Mouse (Mus musculus): ENCODE data around the gene Rasa4.
"Not testable (repeated sequence)": the region's sequence is repeated elsewhere in the genome, so short reads cannot be mapped to it uniquely, and the experiment has no call there.

Gene Rasa4

DNA sequence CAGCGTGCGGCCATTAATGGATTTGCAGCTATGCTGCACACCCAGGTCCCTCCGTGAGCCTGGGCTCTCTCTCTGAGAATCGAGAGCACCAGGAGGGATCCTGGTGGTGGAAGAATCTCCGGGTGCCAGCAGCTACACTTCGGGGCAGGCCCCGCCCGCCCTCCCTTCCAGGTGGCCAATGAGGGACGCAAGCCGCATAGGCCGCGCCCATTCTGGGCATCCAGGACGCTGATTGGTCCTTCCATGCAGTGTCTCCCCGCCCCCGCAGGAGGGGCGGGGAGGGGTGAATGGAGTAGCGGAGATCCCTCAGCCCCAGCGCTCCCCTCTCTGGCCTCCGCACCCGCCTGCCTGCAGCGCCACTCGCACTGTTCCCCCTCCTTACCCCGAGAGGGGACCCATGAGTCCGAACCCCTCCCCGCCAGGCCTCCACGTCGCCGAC, at the start of gene Rasa4:
Gene Rasa4 (plus strand): TSS at position 248 of the 439 bp plus-strand sequence.
- peak; percentile 95 for DNase-seq (ENCODE audit: low spot score)

DNA sequence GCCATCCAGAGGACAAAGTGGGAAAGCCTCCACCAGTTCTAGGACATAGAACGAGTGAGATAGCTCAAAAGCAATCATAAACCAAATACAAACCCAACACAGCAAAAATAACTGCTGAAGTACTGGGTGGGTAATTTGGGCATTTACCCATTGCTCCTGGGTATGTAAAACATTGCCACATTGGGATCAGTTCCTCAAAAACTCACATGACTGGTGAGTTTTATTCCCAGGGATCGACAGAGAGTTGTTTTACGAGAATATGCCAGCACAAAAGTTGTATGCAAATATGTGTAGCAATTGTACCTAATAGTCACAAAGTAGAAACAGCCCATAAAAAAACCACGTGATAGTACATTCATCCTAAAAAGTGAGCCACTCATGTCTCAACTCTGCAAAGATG, 48.8 kb upstream of the Rasa4 start:
- no peak for DNase-seq (ENCODE audit: low spot score)

DNA sequence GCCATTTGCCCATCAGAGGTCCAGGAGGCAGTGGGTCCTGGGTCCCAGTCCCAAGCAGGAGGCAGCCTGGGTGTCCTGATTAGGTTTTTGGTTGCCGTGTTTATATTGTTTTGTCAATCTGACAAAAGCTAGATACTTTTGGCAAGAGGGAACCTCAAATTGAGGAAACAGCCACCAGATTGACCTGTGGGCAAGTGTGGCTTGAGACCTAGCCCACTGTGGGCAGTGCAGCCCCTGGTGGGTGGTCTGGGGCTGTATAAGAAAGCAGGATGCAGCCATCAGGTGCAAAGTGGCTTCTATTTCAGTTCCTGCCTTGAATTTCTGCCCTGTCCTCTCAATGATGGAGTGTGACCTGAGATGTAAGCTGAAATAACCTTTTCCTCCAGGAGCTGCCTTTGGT, 48.4 kb upstream of the Rasa4 start:
- no peak for DNase-seq (ENCODE audit: low spot score)

DNA sequence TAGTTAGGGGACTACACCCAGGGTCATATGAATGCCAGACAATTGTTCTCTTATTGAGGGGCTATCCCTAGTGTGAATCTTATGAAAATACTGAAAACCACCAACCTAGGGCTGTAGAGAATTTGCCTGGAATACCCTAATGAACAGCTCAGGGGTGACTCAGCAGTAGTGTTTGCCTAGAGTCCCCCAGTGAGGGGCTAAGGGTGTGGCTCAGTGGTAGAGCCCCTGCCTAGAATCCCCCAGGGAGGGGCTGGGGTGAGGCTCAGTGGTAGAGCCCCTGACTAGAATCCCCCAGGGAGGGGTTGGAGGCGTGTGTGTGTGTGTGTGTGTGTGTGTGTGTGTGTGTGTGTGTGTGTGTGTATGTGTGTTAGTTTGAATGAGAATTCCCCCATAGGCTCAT, 47.0 kb upstream of the Rasa4 start:
- DNase-seq (ENCODE audit: low spot score), result no peak

DNA sequence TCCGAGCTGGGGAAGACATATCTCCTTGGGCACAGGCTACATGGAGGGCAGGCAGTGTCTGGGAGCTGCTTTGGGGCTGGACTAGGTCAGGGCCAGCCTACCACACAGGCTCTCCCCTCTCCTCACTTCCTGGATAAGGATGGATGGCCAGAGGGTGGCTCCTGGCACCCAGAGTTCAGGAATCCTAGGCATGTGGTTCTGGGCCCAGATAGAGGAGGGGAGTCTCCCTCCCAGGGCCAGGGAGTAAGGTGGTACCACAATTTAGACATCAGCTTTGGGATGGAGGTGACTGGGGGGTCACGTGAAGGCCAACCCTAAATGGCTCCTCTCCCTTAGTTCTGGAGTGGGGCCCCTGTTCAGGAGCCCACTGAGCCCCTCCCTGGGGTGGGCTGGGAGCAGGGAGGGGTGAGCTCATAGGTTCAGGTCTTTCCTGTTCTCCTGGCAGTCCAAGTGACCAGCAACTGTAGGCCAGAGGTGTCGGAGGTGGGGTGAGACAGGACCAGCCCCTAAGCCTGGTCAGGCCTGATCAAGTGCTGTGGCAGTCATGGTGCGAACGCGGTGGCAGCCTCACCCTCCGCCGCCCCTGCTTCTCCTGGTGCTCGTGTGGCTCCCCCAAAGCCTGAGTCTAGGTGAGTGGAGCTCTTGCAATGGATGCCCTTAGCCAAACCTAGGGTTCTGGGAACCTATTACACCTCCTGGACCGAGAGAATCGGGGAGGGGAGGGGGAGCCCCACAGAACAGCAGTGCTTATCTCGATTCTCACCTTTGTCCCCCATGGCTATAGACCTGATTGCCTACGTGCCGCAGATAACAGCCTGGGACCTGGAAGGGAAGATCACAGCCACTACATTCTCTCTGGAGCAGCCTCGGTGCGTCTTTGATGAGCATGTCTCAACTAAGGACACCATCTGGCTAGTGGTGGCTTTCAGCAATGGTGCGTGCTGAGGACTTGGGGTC, 45.2 kb upstream of the Rasa4 start, which contains the start of gene Upk3b:
Gene Upk3b (plus strand): TSS at position 239 of the 957 bp plus-strand sequence.
- DNase-seq (ENCODE audit: low spot score), result no peak

DNA sequence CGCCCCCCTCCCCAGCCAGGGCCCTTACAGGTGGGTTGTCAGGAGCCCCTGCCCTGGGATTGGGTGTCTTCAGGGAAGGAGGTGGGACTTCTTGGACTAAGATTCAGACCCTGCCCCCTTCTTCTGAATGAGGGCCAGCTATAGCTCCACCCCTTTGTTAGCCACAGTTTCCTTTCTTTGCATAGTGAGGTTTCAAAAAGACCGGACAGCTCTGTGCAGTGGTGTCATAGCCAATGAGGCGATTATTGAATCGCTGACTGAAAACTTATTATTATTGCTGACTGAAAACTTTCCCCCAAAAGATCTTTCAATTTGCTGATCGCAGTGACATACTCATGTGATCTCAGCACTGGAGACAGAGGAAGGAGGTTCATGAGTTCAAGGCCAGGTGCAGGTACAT, 43.5 kb upstream of the Rasa4 start:
- no peak for DNase-seq (ENCODE audit: low spot score)

DNA sequence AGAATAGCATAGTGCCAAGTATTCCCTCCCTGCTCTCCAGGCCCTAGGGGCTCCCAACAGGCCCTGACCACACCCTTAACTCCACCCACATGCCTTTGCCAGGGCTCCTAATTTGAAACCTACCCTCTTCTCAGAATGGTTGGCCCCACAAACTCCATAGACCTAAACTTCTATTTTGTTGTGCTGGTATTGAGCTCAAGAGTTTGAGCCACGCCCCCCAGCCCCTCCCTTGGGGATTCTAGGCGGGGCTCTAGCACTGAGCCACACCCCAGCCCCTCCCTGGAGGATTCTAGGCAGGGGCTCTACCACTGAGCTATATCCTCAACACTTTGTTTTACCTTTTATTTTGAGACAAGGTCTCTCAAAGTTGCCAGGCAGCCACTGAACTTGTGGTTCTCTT, 42.5 kb upstream of the Rasa4 start:
- no peak for DNase-seq (ENCODE audit: low spot score)

DNA sequence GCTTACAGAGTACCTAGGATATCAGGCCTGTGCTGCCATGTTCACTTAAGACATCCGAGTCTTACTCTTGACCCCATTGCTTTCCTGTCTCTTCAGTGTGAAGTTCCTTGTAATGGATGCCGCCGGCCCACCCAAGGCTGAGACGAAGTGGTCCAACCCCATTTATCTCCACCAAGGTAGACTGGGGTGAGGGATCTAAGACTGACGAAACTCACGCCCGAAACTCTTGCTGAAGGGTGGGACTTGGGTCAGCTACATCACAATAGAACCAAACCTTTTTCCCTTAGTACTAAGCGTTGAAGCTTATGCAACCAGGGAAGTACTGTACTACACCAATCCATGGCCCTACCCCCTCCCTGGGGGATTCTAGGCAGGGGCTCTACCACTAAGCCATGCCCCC, 42.0 kb upstream of the Rasa4 start:
- no peak for DNase-seq (ENCODE audit: low spot score)

DNA sequence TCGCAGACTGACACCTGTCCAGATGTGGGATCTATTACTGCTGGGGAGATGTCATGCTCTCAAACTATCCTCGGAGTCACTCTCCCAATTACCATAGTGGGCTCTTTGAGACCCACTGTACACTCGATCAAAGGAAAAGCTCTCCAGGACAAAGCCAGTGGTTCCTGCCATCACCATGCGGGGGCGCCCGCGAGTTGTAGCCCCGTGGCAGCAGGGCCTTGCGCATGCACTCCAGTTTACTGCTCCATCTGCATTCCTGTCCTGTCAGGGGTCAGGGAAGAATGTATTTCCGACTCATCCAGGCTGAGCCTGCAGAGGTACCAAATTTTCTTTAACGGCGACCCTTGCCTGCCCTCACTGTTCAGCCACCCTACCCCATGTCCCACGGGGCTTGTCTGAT, 38.9 kb upstream of the Rasa4 start:
- no peak for DNase-seq (ENCODE audit: low spot score)

DNA sequence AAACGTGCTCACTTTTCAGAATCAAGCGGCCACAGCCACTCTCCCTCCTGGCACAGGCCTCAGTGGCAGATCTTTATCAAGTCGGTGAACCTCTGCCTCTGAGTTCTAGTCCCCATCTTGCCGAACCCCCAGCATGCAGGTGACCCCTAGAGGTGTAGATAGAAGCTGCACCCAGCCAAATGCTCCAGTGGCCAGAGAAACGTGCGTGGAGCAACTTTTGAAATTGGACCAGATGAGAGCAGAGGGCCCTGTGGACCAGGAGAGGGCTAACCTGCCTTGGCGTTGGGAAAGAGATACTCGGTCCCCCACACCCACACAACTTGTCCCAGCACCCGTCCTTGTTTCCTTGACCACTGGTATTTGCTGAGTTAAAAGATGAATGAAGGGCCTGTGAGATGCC, 38.3 kb upstream of the Rasa4 start:
- DNase-seq (ENCODE audit: low spot score), result no peak

DNA sequence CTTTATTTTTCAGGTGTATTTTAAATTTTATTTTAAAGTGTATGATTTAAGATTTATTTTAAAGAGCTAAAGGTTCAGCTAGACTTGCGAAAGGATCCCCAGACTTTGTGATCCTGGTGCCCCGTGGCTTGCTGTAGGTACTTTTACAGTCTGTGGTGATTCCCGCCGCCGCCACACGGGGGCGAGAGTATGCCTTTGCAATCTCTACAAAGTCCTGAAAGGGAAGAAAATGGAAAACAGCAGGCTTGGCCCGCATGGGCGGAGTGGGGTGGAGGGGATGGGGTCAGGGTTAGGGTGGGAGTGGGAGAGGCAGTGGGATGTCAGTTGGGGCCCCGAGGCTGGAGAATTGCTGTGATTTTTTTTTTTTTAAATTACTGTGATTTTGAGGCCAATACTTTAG, 37.7 kb upstream of the Rasa4 start:
- DNase-seq (ENCODE audit: low spot score), result peak; percentile 81

DNA sequence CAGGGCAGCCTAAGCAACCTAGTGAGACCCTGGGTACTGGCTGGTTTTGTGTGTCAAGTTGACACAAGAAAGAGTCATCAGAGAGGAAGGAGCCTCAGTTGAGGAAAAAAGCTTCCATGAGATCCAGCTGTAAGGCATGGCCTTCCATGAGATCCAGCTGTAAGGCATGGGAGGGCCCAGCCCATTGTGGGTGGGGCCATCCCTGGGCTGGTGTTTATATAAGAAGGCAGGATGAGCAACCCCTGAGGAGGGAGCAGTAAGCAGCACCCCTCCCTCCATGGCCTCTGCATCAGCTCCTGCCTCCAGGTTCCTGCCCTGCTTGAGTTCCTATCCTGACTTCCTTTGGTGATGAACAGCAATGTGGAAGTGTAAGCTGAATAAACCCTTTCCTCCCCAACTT, 35.2 kb upstream of the Rasa4 start:
- DNase-seq (ENCODE audit: low spot score), result not testable (repeated sequence)

DNA sequence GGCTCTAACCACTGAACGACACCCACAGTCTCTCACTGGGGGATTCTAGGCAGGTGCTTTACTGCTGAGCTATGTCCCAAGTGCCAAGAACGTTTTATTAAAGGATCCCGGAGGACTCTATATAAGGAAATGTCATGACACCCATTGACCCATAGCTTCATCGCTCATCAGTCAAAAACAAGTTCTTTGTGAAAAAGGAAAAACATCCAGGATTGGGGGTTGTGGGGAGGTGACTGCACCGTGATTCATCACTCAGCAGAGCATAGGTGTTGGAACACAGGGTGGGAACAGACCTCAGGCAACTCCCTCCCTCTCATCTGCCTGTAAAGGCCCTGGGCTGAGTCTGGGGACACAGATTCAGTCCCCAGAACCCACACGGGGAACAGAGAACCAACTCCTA, 33.8 kb upstream of the Rasa4 start:
- DNase-seq (ENCODE audit: low spot score), result no peak

DNA sequence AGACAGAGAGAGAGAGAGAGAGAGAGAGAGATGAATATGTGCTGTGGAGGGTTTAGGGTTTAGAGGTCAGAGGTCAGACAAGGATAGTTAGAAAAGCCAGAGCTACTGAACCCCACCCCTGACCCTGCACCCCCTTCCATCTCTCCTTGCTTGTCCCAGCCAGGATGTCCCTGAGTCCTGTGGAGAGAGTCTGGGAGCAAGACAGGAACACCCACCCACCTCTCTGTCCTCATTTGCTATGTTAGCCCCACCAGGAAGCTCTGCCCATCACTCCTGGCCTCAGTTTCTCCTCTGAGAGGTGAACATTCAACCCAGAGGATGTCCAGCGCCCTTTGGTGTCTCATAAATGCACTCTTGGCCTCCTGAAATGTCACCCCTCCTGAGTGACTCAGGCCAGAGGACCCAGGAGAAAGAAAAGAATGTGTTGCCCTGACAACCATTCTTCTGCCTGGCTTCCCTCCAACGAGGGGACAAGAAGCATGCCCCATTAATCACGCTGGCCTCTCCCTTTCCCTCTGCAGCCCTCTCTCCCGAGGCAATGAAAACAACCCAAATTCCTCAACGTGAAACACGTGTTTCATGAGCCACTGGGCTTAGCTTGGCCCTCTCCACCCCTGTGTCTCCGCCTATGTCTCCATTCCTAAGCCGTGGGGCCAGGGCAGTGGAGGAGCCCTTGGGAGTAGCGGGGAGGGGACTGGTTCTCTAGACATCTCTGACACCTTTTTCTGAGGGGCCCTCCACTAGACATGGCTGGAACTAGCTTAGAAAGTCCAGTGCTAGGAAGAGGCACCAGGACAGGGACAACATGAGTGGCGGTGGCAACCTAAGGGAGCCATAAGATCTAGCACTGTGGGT, 32.3 kb upstream of the Rasa4 start:
- peak; percentile 47 for DNase-seq (ENCODE audit: low spot score)

DNA sequence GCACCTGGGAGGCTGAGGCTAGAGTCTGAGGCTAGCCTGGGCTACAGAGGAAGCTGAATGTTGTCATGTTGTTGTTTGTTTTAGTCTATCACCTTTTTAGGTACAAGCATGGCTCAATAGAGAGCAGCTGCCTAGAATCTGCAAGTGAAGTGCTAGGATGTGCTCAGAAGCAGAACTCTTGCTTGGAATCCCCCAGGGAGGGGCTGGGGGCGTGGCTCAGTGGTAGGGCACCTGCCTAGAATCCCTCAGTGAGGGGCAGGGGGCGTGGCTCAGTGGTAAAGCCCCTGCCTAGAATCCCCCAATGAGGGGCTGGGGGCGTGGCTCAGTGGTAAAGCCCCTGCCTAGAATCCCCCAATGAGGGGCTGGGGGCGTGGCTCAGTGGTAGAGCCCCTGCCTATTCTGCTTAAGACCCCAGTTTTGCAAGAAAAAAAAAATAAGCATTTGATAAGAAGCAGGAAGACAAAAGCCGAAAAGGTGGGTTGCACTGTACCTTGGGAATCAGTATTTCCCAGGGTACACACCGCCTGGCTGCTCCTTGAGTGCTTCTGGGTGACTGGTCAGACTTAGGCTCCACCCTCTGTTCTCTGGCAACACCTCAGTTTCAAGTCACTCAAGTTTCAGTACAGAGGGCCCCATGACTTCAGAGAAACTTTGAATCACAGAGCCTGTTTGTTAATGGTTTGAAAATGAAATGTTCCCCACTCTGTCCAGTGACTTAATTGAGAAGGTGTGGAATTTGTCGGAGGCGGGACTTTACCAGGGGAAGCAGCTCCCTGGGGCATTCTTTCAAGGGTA, 30.7 kb upstream of the Rasa4 start:
- DNase-seq (ENCODE audit: low spot score), result peak; percentile 64

DNA sequence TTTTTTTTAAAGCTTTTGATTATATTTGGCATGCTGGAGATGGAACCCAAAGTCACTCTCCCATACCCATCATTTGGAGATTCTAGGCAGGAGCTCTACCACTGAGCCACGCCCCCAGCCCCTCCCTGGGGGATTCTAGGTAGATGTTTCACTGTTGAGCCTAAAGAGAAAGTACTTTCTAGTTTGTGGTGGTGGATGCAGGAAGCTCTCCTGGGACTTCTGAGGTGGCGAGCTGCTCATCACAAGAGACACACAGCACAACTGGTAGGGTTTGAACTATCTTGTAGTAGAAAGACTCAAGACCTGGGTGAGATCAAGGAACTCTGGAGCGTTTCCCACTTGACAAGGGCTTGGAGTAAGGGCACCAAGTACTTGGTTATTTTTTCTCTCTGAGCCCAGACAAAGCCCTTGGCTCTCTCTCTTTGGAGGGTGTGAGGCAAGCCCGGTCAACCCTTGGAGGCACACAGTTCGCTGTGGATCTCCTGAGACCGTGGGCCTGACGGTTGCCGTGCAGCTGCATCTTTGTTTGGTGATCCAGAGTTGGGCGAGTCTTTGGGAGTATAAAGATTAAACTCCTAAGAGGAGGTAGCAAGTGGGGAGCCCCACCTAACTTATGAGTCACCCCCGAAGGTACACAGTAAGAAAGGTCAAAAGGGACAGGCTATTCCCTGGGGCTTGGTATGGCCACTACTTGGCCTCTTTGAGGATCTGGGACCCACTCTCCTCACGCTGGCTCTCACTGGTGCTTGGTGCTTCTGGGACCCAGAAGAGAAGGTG, 29.2 kb upstream of the Rasa4 start, which contains the start of gene Upk3bl:
Gene Upk3bl (plus strand): TSS at position 192 of the 777 bp plus-strand sequence.
- no peak for DNase-seq (ENCODE audit: low spot score)

DNA sequence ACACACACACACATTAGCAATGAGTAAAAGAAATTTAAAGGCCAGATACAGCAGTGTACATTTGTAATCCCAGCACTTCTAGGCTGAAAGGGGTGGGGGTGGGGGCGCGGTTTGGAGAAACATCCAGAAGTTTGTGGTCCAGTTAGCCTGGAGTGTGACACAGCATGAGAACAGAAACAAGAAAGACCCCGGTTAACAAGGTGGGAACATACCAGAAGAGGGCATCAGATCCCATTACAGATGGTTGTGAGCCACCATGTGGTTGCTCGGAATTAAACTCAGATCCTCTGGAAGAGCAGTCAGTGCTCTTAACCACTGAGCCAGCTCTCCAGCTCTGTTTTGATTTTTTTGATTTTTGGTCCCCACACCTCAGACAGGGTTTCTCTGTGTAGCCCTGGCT, 27.7 kb upstream of the Rasa4 start:
- no peak for DNase-seq (ENCODE audit: low spot score)

DNA sequence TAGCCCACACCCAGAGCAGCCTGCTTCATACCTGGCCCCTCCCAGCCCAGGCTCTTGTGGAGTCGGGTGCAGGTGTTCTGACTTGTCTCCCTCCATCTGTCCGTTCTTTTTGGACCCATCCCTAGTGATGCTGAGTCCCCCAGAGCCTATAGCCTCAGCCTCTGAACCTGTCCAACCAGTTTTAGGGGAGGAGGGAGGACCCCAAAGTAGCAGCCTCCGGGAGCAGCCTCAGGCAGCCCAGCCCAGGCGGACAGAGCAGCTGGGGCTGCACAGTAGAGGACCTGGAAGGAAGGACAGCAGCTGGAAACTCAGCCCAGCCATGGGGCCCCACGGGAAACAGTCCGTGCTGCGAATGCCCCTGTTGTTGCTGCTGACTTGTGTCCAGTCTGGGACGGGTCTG, 26.6 kb upstream of the Rasa4 start:
- no peak for DNase-seq (ENCODE audit: low spot score)

DNA sequence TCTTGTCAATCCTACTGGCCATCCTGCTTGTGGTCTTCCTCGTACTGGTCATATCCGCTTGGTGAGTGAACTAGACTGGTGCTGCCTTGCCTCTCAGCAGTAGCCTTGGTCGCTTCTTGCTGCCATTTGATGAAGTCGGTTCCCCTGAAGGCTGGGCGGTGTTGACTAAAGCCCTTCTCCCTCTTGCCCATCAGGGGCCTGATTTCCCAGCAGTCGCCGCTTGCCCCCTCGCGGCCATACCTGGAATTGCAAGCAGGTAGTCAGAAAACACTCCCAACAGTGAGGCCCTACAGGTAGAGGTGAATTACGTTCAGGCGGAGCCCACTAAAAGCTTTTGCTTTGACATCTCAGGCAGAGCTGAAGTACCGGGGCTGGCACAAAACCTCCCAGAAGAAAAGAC, 22.1 kb upstream of the Rasa4 start:
- peak; percentile 71 for DNase-seq (ENCODE audit: low spot score)

DNA sequence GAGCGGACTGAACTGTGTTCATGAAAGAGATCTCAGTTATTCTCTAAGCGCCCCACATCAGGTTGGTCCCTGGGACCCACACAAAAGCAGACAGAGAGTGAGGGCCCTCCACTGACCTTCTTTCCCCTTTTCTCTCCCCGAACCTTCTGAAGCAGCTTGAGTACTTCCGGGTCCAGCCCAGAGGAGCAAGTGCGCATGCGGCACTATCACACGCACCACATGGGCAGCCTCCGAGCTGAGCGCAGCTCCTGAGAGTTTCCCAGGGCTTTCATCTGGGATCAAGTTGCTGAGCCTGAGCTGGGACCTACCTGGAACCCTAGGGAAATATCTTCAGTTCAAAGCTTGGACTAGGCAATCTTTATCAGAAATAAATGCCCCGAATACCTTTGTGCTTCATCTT, 19.8 kb upstream of the Rasa4 start:
- no peak for DNase-seq (ENCODE audit: low spot score)

Measured in lung, postnatal 25 days (tissue).